Mouse (Mus musculus) midbrain, embryonic 14.5 days (tissue): ENCODE data around the gene Gna11. TPM values are rescaled to one million over a fixed set of nuclear protein-coding genes. Genes with fewer than 3 reads are reported as not detected.

Experiments
- ATAC-seq: fragments of 200-750 bp; cut with Nextera tagmentation; 2 replicates; pipeline ENCODE4 v1.8.0; 2017; ENCODE audit warnings: moderate number of reproducible peaks, moderate library complexity; ENCODE audit not compliant: low FRiP score, low TSS enrichment
- DNase-seq: peaks from one replicate; pipeline ENCODE4 v3.0.0-alpha.2; 2015
- H3K27ac ChIP-seq: fragments of 300-500 bp; sonication (generic); replicated peaks from 2 replicates; pipeline ENCODE4 v1.5.1; 2014; ENCODE audit warnings: mild to moderate bottlenecking, low read depth, low read length, moderate library complexity
- H3K27me3 ChIP-seq: fragments of 300-500 bp; sonication (generic); 2 replicates; pipeline ENCODE4 v1.6.1; 2014; ENCODE audit warnings: low read length, control low read depth, mixed read lengths; ENCODE audit not compliant: control insufficient read depth, insufficient read depth
- H3K36me3 ChIP-seq: fragments of 300-500 bp; sonication (generic); 2 replicates; pipeline ENCODE4 v1.6.1; 2014; ENCODE audit warnings: low read length, control low read depth; ENCODE audit not compliant: control insufficient read depth, insufficient read depth
- H3K4me1 ChIP-seq: fragments of 300-500 bp; sonication (generic); 2 replicates; pipeline ENCODE4 v1.6.1; 2014; ENCODE audit warnings: mild to moderate bottlenecking, antibody characterized with exemption, low read length, control low read depth; ENCODE audit not compliant: control insufficient read depth, insufficient read depth
- H3K4me2 ChIP-seq: fragments of 300-500 bp; sonication (generic); 2 replicates; pipeline ENCODE4 v1.6.1; 2014; ENCODE audit warnings: mild to moderate bottlenecking, low read length, moderate library complexity
- H3K4me3 ChIP-seq: fragments of 300-500 bp; sonication (generic); replicated peaks from 2 replicates; pipeline ENCODE4 v1.5.1; 2014; ENCODE audit warnings: low read depth, low read length
- H3K9ac ChIP-seq: fragments of 300-500 bp; sonication (generic); replicated peaks from 2 replicates; pipeline ENCODE4 v1.6.1; 2014; ENCODE audit warnings: mild to moderate bottlenecking, low read length, moderate library complexity
- H3K9me3 ChIP-seq: fragments of 300-500 bp; sonication (generic); 2 replicates; pipeline ENCODE4 v1.6.1; 2016; ENCODE audit warnings: low read length, control low read depth, mixed read lengths; ENCODE audit not compliant: control insufficient read depth
- WGBS: fragments of 180-500 bp; shearing (Covaris S2); extraction: QIAGEN DNeasy Blood & Tissue Kit; methylation state at CpG from one replicate; pipeline ENCODE4 v1.1.7; 2014; 5-methylcytosine and 5-hydroxymethylcytosine counted together
- polyA plus RNA-seq: library from polyadenylated mRNA; unstranded; fragments of >200 nt; fragmentation: Nextera tagmentation; extraction: Ambion mirVana; gene quantifications from 2 replicates; pipeline ENCODE4 v1.2.1, GENCODE M21; 2014

Gene Gna11
- polyA plus RNA-seq: 86.7 and 102 TPM in 2 replicates

DNA sequence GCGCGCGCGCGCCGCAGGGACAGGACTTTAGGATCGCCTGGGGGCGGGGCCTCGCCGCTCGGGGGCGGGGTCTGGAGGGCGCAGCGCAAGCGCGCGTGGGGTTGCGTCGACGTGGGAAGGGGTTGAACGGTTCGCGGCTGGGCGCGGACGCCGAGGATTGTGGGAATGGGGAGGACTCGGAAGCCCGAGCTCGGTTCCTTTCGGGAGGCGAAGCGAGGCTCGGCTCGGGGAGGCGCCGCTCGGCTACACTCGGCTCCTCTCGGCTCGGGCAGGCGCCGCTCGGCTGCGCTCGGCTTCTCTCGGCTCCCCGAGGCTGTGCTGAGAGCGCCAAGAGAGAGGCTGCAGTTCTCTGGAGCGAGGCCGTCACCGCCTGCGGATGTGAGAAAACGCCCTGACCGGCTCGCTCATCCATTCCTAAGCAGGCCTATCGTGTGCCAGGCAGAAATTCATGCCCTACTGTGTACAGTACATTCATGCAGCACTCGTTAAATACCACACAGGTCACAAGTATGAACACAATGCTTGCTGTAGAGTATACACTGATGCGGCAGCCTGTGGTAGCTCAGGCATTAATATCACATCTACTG lies at the start of gene Gna11:
Gene Gna11 (minus strand): TSS at position 30 of the 587 bp plus-strand sequence.
- DNase-seq: peak; percentile 100
- peak within 1 kb of the TSS; percentile 93 for H3K27ac ChIP-seq
- peak within 1 kb of the TSS; percentile 91 for H3K4me3 ChIP-seq
- peak within 1 kb of the TSS; percentile 95 for H3K4me2 ChIP-seq
- no peaks in the 10 kb centered on the region; the same call in 1 of the 2 replicates for H3K27me3 ChIP-seq
- no peaks in the 10 kb centered on the region for H3K9me3 ChIP-seq
- peaks cover 24% of the 10 kb centered on the region for H3K4me1 ChIP-seq
- under 1% methylated on average over 59 of the region's 59 CpGs for WGBS
- ATAC-seq: peak; percentile 96
- H3K36me3 ChIP-seq: no peaks in the 10 kb centered on the region
- H3K9ac ChIP-seq: peak within 1 kb of the TSS; percentile 91

DNA sequence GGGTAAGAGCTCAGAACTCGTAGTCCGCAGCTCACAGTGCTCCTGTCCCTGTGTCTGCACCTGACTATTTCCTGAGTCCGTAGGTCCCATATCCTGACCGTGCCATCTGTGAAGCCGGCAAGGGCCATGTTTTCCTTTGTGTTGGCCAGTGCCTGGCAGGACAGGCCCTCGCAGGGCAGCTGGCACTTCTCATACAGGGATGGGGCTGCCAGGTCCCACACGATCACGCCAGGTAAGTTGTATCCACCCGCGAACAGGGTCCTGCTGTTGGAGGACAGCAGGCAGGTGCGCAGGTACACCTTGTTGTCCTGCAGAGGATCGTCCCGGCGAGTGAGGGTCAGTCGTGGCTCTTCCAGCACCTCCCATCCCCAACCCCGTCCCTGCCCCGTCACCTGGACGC lies 48.9 kb upstream of the Gna11 start:
- H3K9ac ChIP-seq: no peak overlapping the region
- H3K4me2 ChIP-seq: no peak overlapping the region
- no peaks in the 10 kb centered on the region for H3K9me3 ChIP-seq
- WGBS: 76% methylated on average over 18 of the region's 18 CpGs
- peaks cover 23% of the 10 kb centered on the region for H3K4me1 ChIP-seq
- 0 out of 2 replicates have a peak, but pooled peaks cover 17% of the 10 kb centered on the region for H3K27me3 ChIP-seq
- H3K36me3 ChIP-seq: no peaks in the 10 kb centered on the region
- H3K27ac ChIP-seq: no peak overlapping the region
- no peak overlapping the region for H3K4me3 ChIP-seq
- no peak for DNase-seq
- ATAC-seq: no peak

- H3K36me3 ChIP-seq: no peaks in the 10 kb centered on the region
- DNase-seq: no peak
- H3K4me3 ChIP-seq: no peak overlapping the region
- ATAC-seq: no peak
- H3K4me1 ChIP-seq: peaks cover 23% of the 10 kb centered on the region
- 68% methylated on average over 4 of the region's 4 CpGs for WGBS
- no peak overlapping the region for H3K9ac ChIP-seq
- H3K27me3 ChIP-seq: 0 out of 2 replicates have a peak, but pooled peaks cover 17% of the 10 kb centered on the region
- H3K9me3 ChIP-seq: no peaks in the 10 kb centered on the region
- no peak overlapping the region for H3K27ac ChIP-seq
- H3K4me2 ChIP-seq: no peak overlapping the region
These were observed 48.2 kb upstream of the Gna11 start for GRCm38 (mm10) chr10:81593223-81593622.

DNA sequence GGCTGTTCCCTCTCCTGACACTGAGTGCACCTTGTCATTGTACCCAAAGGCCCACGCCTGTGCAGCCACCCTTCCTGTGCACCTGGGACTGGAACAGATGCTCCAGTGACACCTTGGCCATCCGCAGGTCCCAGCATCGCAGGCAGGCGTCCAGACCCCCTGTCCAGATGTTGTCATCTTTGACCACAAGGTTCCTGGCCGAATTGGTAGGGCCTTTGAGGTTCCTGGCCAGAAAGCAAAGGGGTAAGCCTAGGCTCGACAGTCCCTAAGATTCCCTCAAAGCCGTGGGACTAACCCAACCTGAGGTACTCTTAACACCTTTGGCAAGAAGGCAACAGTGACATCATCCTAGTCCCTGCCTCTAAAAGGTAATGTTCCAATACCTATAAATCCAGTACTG lies 47.6 kb upstream of the Gna11 start:
- 0 out of 2 replicates have a peak, but pooled peaks cover 3% of the 10 kb centered on the region for H3K36me3 ChIP-seq

GRCm38 (mm10) chr10:81591846-81592245 lies 46.9 kb upstream of the Gna11 start:
- DNase-seq: no peak
- no peak for ATAC-seq
- no peaks in the 10 kb centered on the region for H3K9me3 ChIP-seq
- peaks cover 17% of the 10 kb centered on the region for H3K4me1 ChIP-seq
- H3K27ac ChIP-seq: no peak overlapping the region
- H3K27me3 ChIP-seq: 0 out of 2 replicates have a peak, but pooled peaks cover 13% of the 10 kb centered on the region
- 70% methylated on average over 9 of the region's 9 CpGs for WGBS
- H3K36me3 ChIP-seq: 0 out of 2 replicates have a peak, but pooled peaks cover 5% of the 10 kb centered on the region
- H3K4me3 ChIP-seq: no peak overlapping the region
- no peak overlapping the region for H3K4me2 ChIP-seq
- H3K9ac ChIP-seq: no peak overlapping the region

More for the DNA sequence above, 47.6 kb upstream of the Gna11 start:
- WGBS: 84% methylated on average over 7 of the region's 7 CpGs
- Histone ChIP-seq H3K9me3 (no peaks in the 10 kb centered on the region), H3K27ac (no peak overlapping the region), H3K4me3 (no peak overlapping the region), H3K4me1 (peaks cover 23% of the 10 kb centered on the region), H3K27me3 (0 out of 2 replicates have a peak, but pooled peaks cover 17% of the 10 kb centered on the region), H3K9ac (no peak overlapping the region), H3K4me2 (no peak overlapping the region)
- DNase-seq: no peak
- ATAC-seq: no peak

- 74% methylated on average over 7 of the region's 7 CpGs for WGBS
- H3K36me3 ChIP-seq: 0 out of 2 replicates have a peak, but pooled peaks cover 8% of the 10 kb centered on the region
- H3K4me3 ChIP-seq: no peak overlapping the region
- no peaks in the 10 kb centered on the region for H3K4me1 ChIP-seq
- no peak for ATAC-seq
- H3K9ac ChIP-seq: no peak overlapping the region
- no peak overlapping the region for H3K4me2 ChIP-seq
- H3K27me3 ChIP-seq: 0 out of 2 replicates have a peak, but pooled peaks cover 6% of the 10 kb centered on the region
- no peak overlapping the region for H3K27ac ChIP-seq
- DNase-seq: no peak
- H3K9me3 ChIP-seq: no peaks in the 10 kb centered on the region
These were observed 43.7 kb upstream of the Gna11 start for GRCm38 (mm10) chr10:81588739-81589138.

DNA sequence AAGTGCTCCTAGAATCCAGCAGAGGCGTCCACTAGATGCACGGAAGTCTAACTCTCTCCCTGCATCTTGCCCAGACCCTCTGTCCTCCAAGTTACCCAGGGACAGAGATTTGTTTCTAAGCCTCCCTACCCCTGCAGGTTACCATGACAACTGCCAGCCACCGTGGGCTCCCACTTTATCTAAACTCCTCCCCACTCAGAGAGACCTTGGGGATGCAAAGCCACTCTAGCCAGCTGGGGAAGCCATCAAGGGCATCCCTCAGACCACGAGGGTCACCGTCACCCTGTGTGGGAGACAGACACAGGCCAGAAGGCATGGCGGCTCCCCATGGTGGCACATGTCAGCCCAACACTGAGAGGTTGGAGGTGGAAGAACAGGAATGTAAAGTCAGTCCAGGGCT lies 38.4 kb upstream of the Gna11 start:
- ATAC-seq (no peak), DNase-seq (no peak)
- no peak overlapping the region for H3K27ac ChIP-seq
- no peak overlapping the region for H3K9ac ChIP-seq
- H3K4me1 ChIP-seq: no peaks in the 10 kb centered on the region
- H3K4me3 ChIP-seq: no peak overlapping the region
- 0 out of 2 replicates have a peak, but pooled peaks cover 8% of the 10 kb centered on the region for H3K36me3 ChIP-seq
- no peak overlapping the region for H3K4me2 ChIP-seq
- peaks cover 16% of the 10 kb centered on the region; the same call in 1 of the 2 replicates for H3K27me3 ChIP-seq
- 25% methylated on average over 6 of the region's 6 CpGs for WGBS
- no peaks in the 10 kb centered on the region for H3K9me3 ChIP-seq

- 73% methylated on average over 25 of the region's 25 CpGs for WGBS
- DNase-seq (no peak), ATAC-seq (no peak)
- no peak overlapping the region for H3K27ac ChIP-seq
- no peak overlapping the region for H3K4me3 ChIP-seq
- no peak overlapping the region for H3K4me2 ChIP-seq
- no peak overlapping the region for H3K9ac ChIP-seq
- H3K36me3 ChIP-seq: no peaks in the 10 kb centered on the region
- peaks cover 30% of the 10 kb centered on the region; the same call in 1 of the 2 replicates for H3K27me3 ChIP-seq
- peaks cover 4% of the 10 kb centered on the region for H3K4me1 ChIP-seq
- no peaks in the 10 kb centered on the region for H3K9me3 ChIP-seq
These were observed 35.6 kb upstream of the Gna11 start for GRCm38 (mm10) chr10:81580441-81581070.
